15 mouse cellular contexts compared by ENCODE assay signal in the genomic region with DNA sequence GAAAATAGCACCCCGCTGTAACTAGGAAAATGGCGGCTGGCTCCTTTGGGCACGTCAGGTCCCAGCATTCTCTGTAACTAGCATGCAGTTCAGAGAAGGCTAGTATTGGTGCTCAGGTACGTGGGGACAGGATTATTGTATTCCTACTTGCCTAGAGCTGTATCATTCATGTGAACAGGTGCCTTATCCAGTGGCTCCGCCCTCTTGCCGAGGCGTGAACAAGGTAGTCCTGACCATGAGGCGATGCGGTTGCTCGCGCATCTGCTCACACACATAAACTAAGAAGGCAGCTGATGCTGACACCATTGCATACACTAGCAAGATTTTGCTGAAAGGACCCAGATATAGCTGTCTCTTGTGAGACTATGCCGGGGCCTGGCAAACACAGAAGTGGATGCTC.
"Had no signal": no experiment of that assay in that cellular context is flagged by ENCODE, and none has a peak within 500 bp of the region (broad histone marks: within the 10 kb centered on the region; RNA-seq: fewer than 3 reads in every experiment).

No protein-coding gene starts in this region.

- H3K27me3 ChIP-seq: liver, embryonic 12.5 days; neural tube, embryonic 12.5 days; stomach, embryonic 15.5 days had no signal

- H3K4me2 ChIP-seq: liver, embryonic 12.5 days; lung, embryonic 14.5 days; neural tube, embryonic 12.5 days; stomach, embryonic 15.5 days had no signal

- H3K4me1 ChIP-seq: midbrain, embryonic 10.5 days; neural tube, embryonic 12.5 days; stomach, embryonic 15.5 days had no signal

- H3K27ac ChIP-seq: liver, embryonic 12.5 days; liver, embryonic 14.5 days; midbrain, embryonic 10.5 days; neural tube, embryonic 12.5 days; stomach, embryonic 15.5 days; stomach, postnatal 0 days had no signal

- H3K9ac ChIP-seq: liver, embryonic 12.5 days; liver, embryonic 14.5 days; lung, embryonic 14.5 days; neural tube, embryonic 12.5 days; stomach, embryonic 15.5 days had no signal

- ATAC-seq: liver, embryonic 12.5 days had no signal

- DNase-seq: lung, adult 18-20 months; lung, embryonic 14.5 days; lung, postnatal 10 days; lung, postnatal 4 days; midbrain, embryonic 14.5 days; right cerebral cortex, postnatal 14 days; thymus, adult 2 months; thymus, postnatal 25 days; thymus, postnatal 4 days had no signal

- H3K4me3 ChIP-seq: liver, embryonic 12.5 days; midbrain, embryonic 10.5 days; neural tube, embryonic 12.5 days; stomach, embryonic 15.5 days had no signal

- H3K9me3 ChIP-seq: liver, embryonic 12.5 days; midbrain, embryonic 10.5 days; neural tube, embryonic 12.5 days; stomach, embryonic 15.5 days had no signal
